Mouse (Mus musculus) thymus, adult 2 months (tissue): ENCODE results near the gene Prex1.

Experiments
- CTCF ChIP-seq: fragments of 200-500 bp; IDR thresholded peaks from 2 replicates; pipeline ENCODE4 v1.5.1; 2012; ENCODE audit warnings: mild to moderate bottlenecking, control low read depth, low read length, moderate library complexity, borderline replicate concordance; ENCODE audit not compliant: control insufficient read depth, poor library complexity, insufficient read depth; ENCODE audit errors: extremely low read depth
- POLR2A ChIP-seq: fragments of 200-500 bp; IDR thresholded peaks from 2 replicates; pipeline ENCODE4 v1.6.1; 2012; ENCODE audit warnings: mild to moderate bottlenecking, low read length, control low read depth, moderate library complexity; ENCODE audit not compliant: control insufficient read depth, poor library complexity, insufficient read depth; ENCODE audit errors: extremely low read depth

DNA sequence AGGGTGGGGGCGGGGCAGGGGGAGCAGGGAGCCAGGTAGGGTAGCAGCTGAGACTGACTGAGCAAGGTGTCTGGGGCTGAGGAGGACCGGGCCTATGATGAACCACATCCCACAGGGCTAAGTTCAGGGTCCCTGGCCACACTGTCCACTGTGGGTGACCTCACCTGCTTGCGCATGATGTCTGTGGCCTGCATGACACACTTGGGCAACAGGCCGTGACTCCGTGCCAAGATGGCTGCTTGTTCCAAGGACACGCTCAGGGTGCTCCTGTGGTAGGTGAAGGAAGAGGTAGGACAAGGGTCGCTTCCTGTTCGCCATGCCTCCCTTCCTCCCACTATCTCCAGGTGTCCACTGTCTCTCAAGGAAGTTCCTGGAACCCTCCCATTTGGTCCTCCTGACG lies 144.4 kb downstream of the Prex1 start:
- TF ChIP-seq CTCF (no peak), POLR2A (no peak)
